Mouse (Mus musculus) heart, embryonic 14.5 days (tissue): ENCODE data around the gene Pdp2. TPM values are rescaled to one million over a fixed set of nuclear protein-coding genes. Genes with fewer than 3 reads are reported as not detected.

Source experiments
- ATAC-seq: fragments of 200-750 bp; cut with Nextera tagmentation; 2 replicates; pipeline ENCODE4 v1.8.0; 2017; ENCODE audit warnings: low read depth, moderate TSS enrichment; ENCODE audit not compliant: insufficient number of reproducible peaks, insufficient read depth, low FRiP score
- H3K27ac ChIP-seq, 2 experiments: fragments of 200-500 bp in 1 of 2; fragments of 300-500 bp in 1 of 2; sonication (generic) in 1 of 2; replicated peaks in 1 of 2; 2 replicates each; pipeline ENCODE4 v1.5.1; 2012 to 2014; ENCODE audit warnings: low read depth in 2 of 2, low read length in 2 of 2, control low read depth in 1 of 2, mild to moderate bottlenecking in 1 of 2, mixed read lengths in 1 of 2; ENCODE audit not compliant: control insufficient read depth in 1 of 2, insufficient read depth in 1 of 2
- H3K27me3 ChIP-seq: fragments of 300-500 bp; sonication (generic); 2 replicates; pipeline ENCODE4 v1.6.1; 2014; ENCODE audit warnings: mild to moderate bottlenecking, low read length, control low read depth; ENCODE audit not compliant: control insufficient read depth, insufficient read depth
- H3K36me3 ChIP-seq: fragments of 300-500 bp; sonication (generic); 2 replicates; pipeline ENCODE4 v1.6.1; 2014; ENCODE audit warnings: mild to moderate bottlenecking, control low read depth, low read length, mixed read lengths; ENCODE audit not compliant: control insufficient read depth, insufficient read depth
- H3K4me1 ChIP-seq, 2 experiments: fragments of 200-500 bp in 1 of 2; fragments of 300-500 bp in 1 of 2; sonication (generic) in 1 of 2; 2 replicates each; pipeline ENCODE4 v1.6.1; 2012 to 2014; ENCODE audit warnings: low read length in 2 of 2, control low read depth in 1 of 2, mixed read lengths in 1 of 2; ENCODE audit not compliant: control insufficient read depth in 2 of 2, insufficient read depth in 2 of 2
- H3K4me2 ChIP-seq: fragments of 300-500 bp; sonication (generic); 2 replicates; pipeline ENCODE4 v1.6.1; 2014; ENCODE audit warnings: mild to moderate bottlenecking, low read length
- H3K4me3 ChIP-seq, 2 experiments: fragments of 200-500 bp in 1 of 2; fragments of 300-500 bp in 1 of 2; sonication (generic) in 1 of 2; 2 replicates each; pipeline ENCODE4 v1.5.1; 2012 to 2014; ENCODE audit warnings: low read length in 2 of 2, mild to moderate bottlenecking in 2 of 2, control low read depth in 1 of 2, low read depth in 1 of 2, moderate library complexity in 1 of 2; ENCODE audit not compliant: control insufficient read depth in 1 of 2, insufficient read depth in 1 of 2
- H3K9ac ChIP-seq: fragments of 300-500 bp; sonication (generic); 2 replicates; pipeline ENCODE4 v1.6.1; 2014; ENCODE audit warnings: mild to moderate bottlenecking, low read length
- H3K9me3 ChIP-seq: fragments of 300-500 bp; sonication (generic); 2 replicates; pipeline ENCODE4 v1.6.1; 2016; ENCODE audit warnings: low read length, control low read depth; ENCODE audit not compliant: control insufficient read depth
- WGBS: fragments of 180-500 bp; shearing (Covaris S2); extraction: QIAGEN DNeasy Blood & Tissue Kit; methylation state at CpG from one replicate; pipeline ENCODE4 v1.1.7; 2014; 5-methylcytosine and 5-hydroxymethylcytosine counted together
- polyA plus RNA-seq: library from polyadenylated mRNA; unstranded; fragments of >200 nt; fragmentation: Nextera tagmentation; extraction: Ambion mirVana; gene quantifications from 2 replicates; pipeline ENCODE4 v1.2.1, GENCODE M21; 2014

The Pdp2 gene
- polyA plus RNA-seq, 1 experiment from 2014 or later: 6.4 TPM

DNA sequence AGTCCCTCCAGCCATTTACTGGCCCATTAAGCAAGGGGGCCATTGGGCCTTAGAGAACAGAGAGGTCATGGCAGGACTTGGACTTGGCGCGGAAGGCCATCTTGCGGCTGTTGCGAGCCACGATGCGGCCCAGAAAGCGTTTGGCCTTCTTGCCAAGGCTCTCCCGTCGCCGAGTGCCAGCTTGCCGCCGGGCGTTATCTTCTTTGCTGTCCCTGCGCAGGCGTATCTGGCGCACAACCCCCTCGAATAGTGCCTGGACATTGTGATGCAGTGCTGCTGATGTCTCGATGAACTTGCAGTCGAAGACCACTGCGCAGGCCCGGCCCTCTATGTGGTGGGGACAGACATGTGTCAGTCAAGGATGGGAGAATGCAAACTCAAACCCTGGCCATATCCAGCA lies 37.2 kb downstream of the Pdp2 start:
- peak overlapping the region; percentile 5 to 76; a peak in 3 of 4 replicates for H3K4me3 ChIP-seq

DNA sequence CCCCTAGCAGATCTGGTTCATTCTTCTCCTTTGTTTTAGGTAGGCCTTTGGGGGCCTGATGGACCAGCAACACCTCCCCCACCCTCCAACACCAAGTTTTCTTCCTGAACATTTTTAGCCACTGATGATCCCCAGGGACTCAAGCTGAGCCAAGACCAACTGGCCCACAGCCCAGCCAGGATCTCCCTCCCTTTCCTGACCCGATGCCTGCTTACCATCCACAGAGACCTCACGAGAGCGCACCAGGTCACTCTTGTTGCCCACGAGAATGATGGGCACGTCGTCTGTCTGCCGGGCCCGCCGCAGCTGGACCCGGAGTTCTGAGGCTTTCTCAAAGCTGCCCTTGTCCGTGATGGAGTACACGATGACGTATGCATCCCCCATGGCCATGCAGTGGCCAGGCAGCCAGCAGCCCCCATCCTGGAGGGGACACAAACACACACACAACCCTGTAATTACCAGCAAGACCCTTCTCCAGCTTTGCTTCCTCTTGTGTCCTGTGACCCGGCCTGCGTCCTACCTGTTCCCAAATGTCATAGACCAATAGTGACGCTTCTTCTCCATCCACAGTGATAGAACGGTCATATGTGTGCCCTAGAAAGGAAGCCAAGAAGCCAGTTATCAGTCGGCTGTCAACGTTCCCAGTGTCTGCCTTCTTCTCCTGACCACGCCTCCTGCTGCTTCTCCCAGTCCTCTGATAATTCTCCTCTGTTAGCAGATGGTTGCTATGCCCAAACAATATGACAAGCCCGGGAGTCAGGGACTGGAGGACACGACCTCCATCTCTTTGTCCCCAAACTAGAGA lies 38.3 kb downstream of the Pdp2 start:
- Histone ChIP-seq H3K36me3 (peaks cover 28% of the 10 kb centered on the region), H3K27me3 (no peaks in the 10 kb centered on the region), H3K9ac (peak overlapping the region; percentile 95), H3K4me3 (peak overlapping the region; percentile 76 to 97), H3K4me2 (peak overlapping the region; percentile 80), H3K4me1 (peaks cover 35 to 42% of the 10 kb centered on the region in 2 experiments), H3K9me3 (no peaks in the 10 kb centered on the region), H3K27ac (peak overlapping the region; percentile 93 to 98)
- ATAC-seq: peak; percentile 16; the same call in 1 of the 2 replicates
- 16% methylated on average over 22 of the region's 22 CpGs for WGBS

More for the DNA sequence above, 37.2 kb downstream of the Pdp2 start:
- Histone ChIP-seq H3K27me3 (no peaks in the 10 kb centered on the region), H3K9me3 (no peaks in the 10 kb centered on the region), H3K4me2 (peak overlapping the region; percentile 80), H3K4me1 (peaks cover 31 to 45% of the 10 kb centered on the region in 2 experiments), H3K27ac (peak overlapping the region; percentile 47 to 93), H3K36me3 (peaks cover 26% of the 10 kb centered on the region), H3K9ac (peak overlapping the region; percentile 95)
- 85% methylated on average over 21 of the region's 21 CpGs for WGBS
- no peak for ATAC-seq

DNA sequence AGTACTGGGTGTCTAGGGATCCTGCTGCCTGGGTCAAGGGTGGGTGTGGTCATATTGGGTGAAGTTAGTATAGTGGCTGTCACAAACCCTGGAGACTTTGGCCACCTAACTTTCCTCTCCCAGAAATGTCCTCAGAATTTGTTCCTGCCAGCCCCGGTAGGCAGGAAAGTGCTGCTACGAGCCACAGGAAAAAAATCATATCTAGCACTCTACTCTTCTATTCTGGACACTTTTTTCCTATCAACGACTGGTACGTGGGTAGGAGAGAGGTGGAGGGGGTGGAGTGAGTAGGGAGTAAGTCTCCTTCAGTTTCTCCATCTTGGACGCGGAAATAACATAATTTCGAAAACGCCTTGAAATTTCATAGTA lies 38.8 kb downstream of the Pdp2 start:
- WGBS: 7% methylated on average over 8 of the region's 8 CpGs
- no peak for ATAC-seq
- H3K36me3 ChIP-seq: peaks cover 34% of the 10 kb centered on the region
- H3K27me3 ChIP-seq: no peaks in the 10 kb centered on the region
- H3K27ac ChIP-seq: peak overlapping the region; percentile 93 to 98
- H3K4me3 ChIP-seq: peak overlapping the region; percentile 76 to 97
- H3K4me2 ChIP-seq: peak overlapping the region; percentile 80
- H3K9me3 ChIP-seq: no peaks in the 10 kb centered on the region
- H3K4me1 ChIP-seq: peaks cover 30 to 36% of the 10 kb centered on the region in 2 experiments
- H3K9ac ChIP-seq: peak overlapping the region; percentile 95

DNA sequence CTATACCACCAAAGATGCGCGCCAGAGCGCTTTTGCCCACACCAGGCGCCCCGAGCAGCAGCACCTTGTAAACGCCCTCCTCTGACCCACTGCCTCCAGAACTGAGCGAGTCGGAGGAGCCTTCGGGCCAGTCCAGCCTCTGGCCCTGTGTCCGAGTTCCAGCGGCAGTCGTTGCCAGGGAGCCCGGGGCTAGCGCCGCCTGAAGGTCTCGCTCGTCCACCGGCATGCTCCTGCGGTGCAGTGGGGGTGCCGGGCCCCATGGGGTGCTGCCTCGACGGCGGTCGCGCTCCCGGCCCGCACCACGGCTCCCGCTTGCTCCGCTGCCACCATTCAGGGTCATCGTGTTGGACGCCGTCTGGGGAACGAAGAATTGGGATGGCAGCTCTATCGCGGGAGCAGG lies 39.3 kb downstream of the Pdp2 start:
- Histone ChIP-seq H3K4me2 (peak overlapping the region; percentile 80), H3K4me1 (peaks cover 30 to 34% of the 10 kb centered on the region in 2 experiments), H3K27ac (peak overlapping the region; percentile 93 to 98), H3K4me3 (peak overlapping the region; percentile 76 to 97), H3K36me3 (peaks cover 39% of the 10 kb centered on the region), H3K9me3 (no peaks in the 10 kb centered on the region), H3K27me3 (no peaks in the 10 kb centered on the region), H3K9ac (peak overlapping the region; percentile 95)
- WGBS: 2% methylated on average over 36 of the region's 36 CpGs
- ATAC-seq: 0 out of 2 replicates have a peak, but pooled peaks have one; percentile 11

DNA sequence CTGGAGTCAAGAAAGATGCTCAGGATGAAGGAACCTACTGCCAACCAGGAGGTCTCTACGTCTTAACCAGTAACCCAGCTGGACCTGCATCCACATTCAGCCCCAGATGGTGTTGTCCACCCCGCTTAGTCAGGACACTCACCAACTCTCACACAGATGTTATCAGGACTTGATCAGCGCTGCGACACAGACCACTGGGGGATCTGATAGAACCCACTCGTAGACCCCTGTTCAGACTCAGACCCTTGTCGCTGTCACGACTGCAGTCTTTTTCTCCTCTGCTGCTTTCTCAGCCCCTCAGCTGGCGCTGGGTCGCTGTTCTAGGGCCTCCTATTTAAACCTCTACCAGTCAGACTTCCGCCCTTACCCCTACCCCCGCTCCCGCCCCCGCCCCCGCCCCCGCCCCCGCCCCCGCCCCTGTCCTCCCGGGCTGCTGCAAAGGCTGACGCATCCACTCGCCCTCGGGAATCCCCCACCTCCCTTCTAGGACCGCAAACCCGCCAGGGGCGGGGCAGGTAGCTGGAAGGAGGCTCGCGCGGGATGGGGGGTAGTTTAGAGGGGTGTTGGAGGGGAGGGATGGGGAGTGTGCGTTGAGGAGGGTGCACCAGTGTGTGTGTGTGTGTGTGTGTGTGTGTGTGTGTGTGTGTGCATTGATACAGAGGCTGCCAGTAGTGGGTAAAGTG lies 39.9 kb downstream of the Pdp2 start, which contains the start of gene Rrad:
TSS of gene Rrad (minus strand) at position 347 of the 683 bp plus-strand sequence.
- Histone ChIP-seq H3K9ac (peak within 1 kb of the TSS; percentile 95), H3K4me3 (peak within 1 kb of the TSS; percentile 76 to 97), H3K27me3 (no peaks in the 10 kb centered on the region), H3K9me3 (no peaks in the 10 kb centered on the region), H3K4me1 (peaks cover 30 to 34% of the 10 kb centered on the region in 2 experiments), H3K4me2 (peak within 1 kb of the TSS; percentile 80), H3K36me3 (peaks cover 45% of the 10 kb centered on the region), H3K27ac (peak within 1 kb of the TSS; percentile 93 to 98)
- WGBS: under 1% methylated on average over 25 of the region's 28 CpGs
- peak; percentile 77 for ATAC-seq

DNA sequence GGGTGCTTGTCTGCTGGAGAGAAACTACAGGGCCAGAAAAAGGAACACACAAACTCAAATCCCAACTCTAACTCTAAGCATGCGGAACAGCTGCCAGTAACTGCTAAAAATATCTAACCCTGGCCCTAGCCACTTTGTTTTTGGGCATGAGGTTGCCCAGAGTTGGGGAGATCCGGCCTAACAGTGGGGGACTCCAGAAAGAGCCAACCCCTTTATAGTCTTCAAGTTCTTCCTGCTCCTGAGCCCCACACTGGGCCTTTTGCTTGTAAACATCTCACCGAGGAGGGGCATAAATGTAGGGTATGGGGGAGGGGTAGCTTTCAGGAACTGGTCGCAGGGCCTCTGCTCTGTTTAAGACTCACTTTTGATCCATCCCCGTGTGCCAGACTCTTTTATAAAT lies 40.7 kb downstream of the Pdp2 start:
- Histone ChIP-seq H3K4me2 (peak overlapping the region; percentile 80), H3K9me3 (no peaks in the 10 kb centered on the region), H3K27ac (peak overlapping the region; percentile 93 to 95), H3K4me3 (peak overlapping the region; percentile 45 to 76), H3K4me1 (peaks cover 30 to 34% of the 10 kb centered on the region in 2 experiments), H3K36me3 (peaks cover 48% of the 10 kb centered on the region), H3K27me3 (no peaks in the 10 kb centered on the region), H3K9ac (peak overlapping the region; percentile 95)
- 14% methylated on average over 5 of the region's 5 CpGs for WGBS
- ATAC-seq: no peak

DNA sequence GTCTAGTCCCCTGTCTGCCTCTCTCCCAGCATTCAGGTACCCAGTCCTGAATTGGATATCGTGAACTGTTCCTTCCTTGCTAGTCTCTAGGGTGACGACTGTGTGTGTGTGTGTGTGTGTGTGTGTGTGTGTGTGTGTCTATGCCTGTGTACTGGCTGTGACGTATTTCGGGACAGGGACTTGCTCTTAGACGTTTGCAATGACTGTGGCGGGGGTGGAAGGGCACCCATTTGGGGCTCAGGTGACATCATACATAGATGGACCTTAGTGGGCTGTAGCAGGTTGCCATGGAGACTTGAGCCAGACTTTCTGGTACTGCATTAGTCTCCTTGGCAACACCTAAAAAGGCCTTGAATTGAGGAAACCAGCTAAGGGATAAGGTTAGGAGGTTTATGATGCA lies 41.2 kb downstream of the Pdp2 start:
- peak overlapping the region; percentile 95 for H3K9ac ChIP-seq
- H3K4me1 ChIP-seq: peaks cover 29 to 31% of the 10 kb centered on the region in 2 experiments
- no peaks in the 10 kb centered on the region for H3K27me3 ChIP-seq
- peak overlapping the region in 1 of 2 experiments; percentile 76; a peak in 1 of 4 replicates for H3K4me3 ChIP-seq
- WGBS: 49% methylated on average over 6 of the region's 6 CpGs
- H3K36me3 ChIP-seq: peaks cover 51% of the 10 kb centered on the region
- peak overlapping the region; percentile 93 to 95 for H3K27ac ChIP-seq
- H3K9me3 ChIP-seq: no peaks in the 10 kb centered on the region
- peak overlapping the region; percentile 80 for H3K4me2 ChIP-seq
- no peak for ATAC-seq
